Comparison of ENCODE assay signal across 9 mouse cellular contexts in genomic region chr6:13280835-13281234, GRCm38 (mm10). TPM values are rescaled to one million over a fixed set of nuclear protein-coding genes. Genes with fewer than 3 reads are reported as not detected.
DNase-seq lines count a peak whose midpoint lies in the region; ATAC-seq lines count a peak whose summit lies in the region.
"Had no signal": no experiment of that assay in that cellular context is flagged by ENCODE, and none has a peak within 500 bp of the region (broad histone marks: within the 10 kb centered on the region; RNA-seq: fewer than 3 reads in every experiment).

No protein-coding gene starts in this region.

- no peaks in the 10 kb centered on the region for H3K36me3 ChIP-seq in heart, embryonic 11.5 days (ENCODE audit: control insufficient read depth, insufficient read depth, low read length)
- no peaks in the 10 kb centered on the region for H3K36me3 ChIP-seq in midbrain, embryonic 10.5 days
- H3K36me3 ChIP-seq in midbrain, embryonic 13.5 days = no peaks in the 10 kb centered on the region

- H3K27me3 ChIP-seq in heart, embryonic 11.5 days (ENCODE audit: control insufficient read depth, insufficient read depth, low read length) = no peaks in the 10 kb centered on the region
- no peaks in the 10 kb centered on the region for H3K27me3 ChIP-seq in midbrain, embryonic 10.5 days (ENCODE audit: low read depth, poor library complexity, severe bottlenecking)
- no peaks in the 10 kb centered on the region for H3K27me3 ChIP-seq in midbrain, embryonic 13.5 days

- 1% methylated on average over 3 of the region's 3 CpGs for WGBS in heart, embryonic 11.5 days (ENCODE audit: insufficient replicate concordance)
- WGBS in midbrain, embryonic 10.5 days = 6% methylated on average over 3 of the region's 3 CpGs
- 5% methylated on average over 3 of the region's 3 CpGs for WGBS in midbrain, embryonic 13.5 days

- H3K4me3 ChIP-seq in heart, embryonic 11.5 days (ENCODE audit: low read depth, low read length) = no peak overlapping the region
- H3K4me3 ChIP-seq in midbrain, embryonic 10.5 days = no peak overlapping the region
- H3K4me3 ChIP-seq in midbrain, embryonic 13.5 days (replicated peaks) = no peak overlapping the region

- no peak overlapping the region for H3K4me2 ChIP-seq in heart, embryonic 11.5 days
- no peak overlapping the region for H3K4me2 ChIP-seq in midbrain, embryonic 13.5 days (replicated peaks)

- ATAC-seq in heart, embryonic 11.5 days (replicated peaks; ENCODE audit: insufficient number of reproducible peaks, low FRiP score, low TSS enrichment) = no peak
- ATAC-seq in midbrain, embryonic 13.5 days = no peak
- no peak for ATAC-seq in megakaryocyte, adult 5-6 weeks (ENCODE audit: poor library complexity, severe bottlenecking)

- H3K9ac ChIP-seq in heart, embryonic 11.5 days (ENCODE audit: low read depth, low read length) = no peak overlapping the region
- no peak overlapping the region for H3K9ac ChIP-seq in midbrain, embryonic 13.5 days (replicated peaks)

- no peak overlapping the region for H3K27ac ChIP-seq in heart, embryonic 11.5 days (ENCODE audit: low read depth, low read length)
- no peak overlapping the region for H3K27ac ChIP-seq in midbrain, embryonic 10.5 days (replicated peaks)
- no peak overlapping the region for H3K27ac ChIP-seq in midbrain, embryonic 13.5 days

- no peaks in the 10 kb centered on the region for H3K4me1 ChIP-seq in heart, embryonic 11.5 days (ENCODE audit: control insufficient read depth, insufficient read depth, low read length)
- no peaks in the 10 kb centered on the region for H3K4me1 ChIP-seq in midbrain, embryonic 10.5 days
- no peaks in the 10 kb centered on the region for H3K4me1 ChIP-seq in midbrain, embryonic 13.5 days (replicated peaks)

- no peaks in the 10 kb centered on the region for H3K9me3 ChIP-seq in heart, embryonic 11.5 days (replicated peaks; ENCODE audit: control insufficient read depth, low read length)
- no peaks in the 10 kb centered on the region for H3K9me3 ChIP-seq in midbrain, embryonic 10.5 days (replicated peaks)
- no peaks in the 10 kb centered on the region for H3K9me3 ChIP-seq in midbrain, embryonic 13.5 days

- DNase-seq in heart, adult 11 months = peak; percentile 31
- DNase-seq in midbrain, embryonic 10.5 days (ENCODE audit: low spot score) = peak; percentile 24
- peak; percentile 35 for DNase-seq in Muller cell, postnatal 12 days (ENCODE audit: inconsistent ontology term)
- peak; percentile 65 for DNase-seq in induced T-regulatory cell, adult 2 months (ENCODE audit: low read depth)
- no peak for DNase-seq in gastrocnemius, postnatal 4 days (ENCODE audit: low spot score in 2 of 2)

RNA-seq across cellular contexts. Expression of gene Vwde, which starts 56.1 kb away (rescaled TPM):
- 0.09 TPM in 1 of 2 replicates, not detected in the other for polyA plus RNA-seq in heart, embryonic 11.5 days (2014; fragmentation: Nextera tagmentation; extraction: Ambion mirVana)
- 0.02 and 0.16 TPM in 2 replicates for polyA plus RNA-seq in midbrain, embryonic 10.5 days (2016; fragmentation: Nextera tagmentation; extraction: Ambion mirVana)
- polyA plus RNA-seq in midbrain, embryonic 13.5 days (2015; fragmentation: Nextera tagmentation; extraction: Ambion mirVana) = 0.10 TPM in 1 of 2 replicates, not detected in the other
- not detected in 2 replicates for total RNA-seq in megakaryocyte, adult 5-6 weeks (2015)
- total RNA-seq in megakaryocyte, adult 5-6 weeks (2017) = not detected in 2 replicates
- total RNA-seq in gastrocnemius, postnatal 4 days (2021) = not detected
- total RNA-seq: layer of hippocampus, adult 18-20 months had no signal

Comparison
In these comparisons a context has a peak if more than half of its experiments do, and no peak if none do; other contexts are left out.
1. DNase-seq: peak in heart, adult 11 months (single experiment), midbrain, embryonic 10.5 days (single experiment), Muller cell, postnatal 12 days (single experiment) and induced T-regulatory cell, adult 2 months (single experiment); none in gastrocnemius, postnatal 4 days (0 of 2).